Mouse (Mus musculus): ENCODE measurements at regions not wholly inside any gene's neighbourhood (a gene's known extent, or its start where the extent isn't known, plus 50 kb on each side); places are given as distances from the start of the nearest gene placed in this dataset.

GRCm38 (mm10) chr4:4708261-4708660 is 84.9 kb downstream of the Impad1 start:
- peak; percentile 9 for DNase-seq (ENCODE audit: low spot score)
- Histone ChIP-seq H3K4me3 (ENCODE audit: low read depth, low read length) (no peak overlapping the region), H3K27me3 (replicated peaks; ENCODE audit: insufficient read depth, low read length) (no peaks in the 10 kb centered on the region), H3K9me3 (ENCODE audit: low read length) (no peaks in the 10 kb centered on the region), H3K9ac (replicated peaks; ENCODE audit: low read depth) (no peak overlapping the region), H3K4me1 (ENCODE audit: insufficient read depth, low read depth, low read length) (no peaks in the 10 kb centered on the region), H3K4me2 (replicated peaks; ENCODE audit: low read depth, low read length) (no peak overlapping the region), H3K27ac (ENCODE audit: low read length) (no peak overlapping the region), H3K36me3 (ENCODE audit: insufficient read depth, low read length) (no peaks in the 10 kb centered on the region)
- peak; percentile 47; the same call in 1 of the 2 replicates for ATAC-seq
- WGBS: 2% methylated on average over 3 of the region's 3 CpGs
- TF ChIP-seq EP300 (IDR thresholded peaks at IDR 0.05) (peak; percentile 47; the same call in 1 of the 2 replicates), CTCF (IDR thresholded peaks at IDR 0.05) (no peak)

GRCm38 (mm10) chr4:4699102-4699501 is 94.1 kb downstream of the Impad1 start:
- ATAC-seq: no peak

GRCm38 (mm10) chr4:4695413-4695812 is 97.7 kb downstream of the Impad1 start:
- DNase-seq (ENCODE audit: low spot score) (no peak), ATAC-seq (no peak)
- 67% methylated on average over 1 of the region's 1 CpGs for WGBS
- H3K9ac ChIP-seq (replicated peaks; ENCODE audit: low read depth): no peak overlapping the region
- H3K4me3 ChIP-seq (ENCODE audit: low read depth, low read length): no peak overlapping the region
- no peaks in the 10 kb centered on the region for H3K9me3 ChIP-seq (ENCODE audit: low read length)
- H3K27ac ChIP-seq (ENCODE audit: low read length): no peak overlapping the region
- H3K36me3 ChIP-seq (ENCODE audit: insufficient read depth, low read length): no peaks in the 10 kb centered on the region
- H3K4me1 ChIP-seq (ENCODE audit: insufficient read depth, low read depth, low read length): no peaks in the 10 kb centered on the region
- no peaks in the 10 kb centered on the region for H3K27me3 ChIP-seq (replicated peaks; ENCODE audit: insufficient read depth, low read length)
- no peak overlapping the region for H3K4me2 ChIP-seq (replicated peaks; ENCODE audit: low read depth, low read length)
- TF ChIP-seq CTCF (IDR thresholded peaks at IDR 0.05): no peak
- TF ChIP-seq EP300 (IDR thresholded peaks at IDR 0.05): no peak

More at GRCm38 (mm10) chr4:4699102-4699501, 94.1 kb downstream of the Impad1 start:
- Histone ChIP-seq H3K4me1 (ENCODE audit: insufficient read depth, low read depth, low read length) (no peaks in the 10 kb centered on the region), H3K9me3 (ENCODE audit: low read length) (no peaks in the 10 kb centered on the region), H3K9ac (replicated peaks; ENCODE audit: low read depth) (no peak overlapping the region), H3K4me3 (ENCODE audit: low read depth, low read length) (no peak overlapping the region), H3K27ac (ENCODE audit: low read length) (no peak overlapping the region), H3K4me2 (replicated peaks; ENCODE audit: low read depth, low read length) (no peak overlapping the region), H3K27me3 (replicated peaks; ENCODE audit: insufficient read depth, low read length) (no peaks in the 10 kb centered on the region), H3K36me3 (ENCODE audit: insufficient read depth, low read length) (no peaks in the 10 kb centered on the region)
- TF ChIP-seq EP300 (IDR thresholded peaks at IDR 0.05) (no peak), CTCF (IDR thresholded peaks at IDR 0.05) (no peak)
- WGBS: 62% methylated on average over 2 of the region's 2 CpGs
- no peak for DNase-seq (ENCODE audit: low spot score)

GRCm38 (mm10) chr4:4686920-4687319 is 106.2 kb downstream of the Impad1 start:
- Histone ChIP-seq H3K36me3 (ENCODE audit: insufficient read depth, low read length) (no peaks in the 10 kb centered on the region), H3K4me1 (ENCODE audit: insufficient read depth, low read depth, low read length) (no peaks in the 10 kb centered on the region), H3K27ac (ENCODE audit: low read length) (no peak overlapping the region), H3K4me2 (replicated peaks; ENCODE audit: low read depth, low read length) (no peak overlapping the region), H3K9ac (replicated peaks; ENCODE audit: low read depth) (no peak overlapping the region), H3K9me3 (ENCODE audit: low read length) (no peaks in the 10 kb centered on the region), H3K4me3 (ENCODE audit: low read depth, low read length) (no peak overlapping the region), H3K27me3 (replicated peaks; ENCODE audit: insufficient read depth, low read length) (no peaks in the 10 kb centered on the region)
- ATAC-seq (no peak), DNase-seq (ENCODE audit: low spot score) (no peak)
- TF ChIP-seq EP300 (IDR thresholded peaks at IDR 0.05) (no peak), CTCF (IDR thresholded peaks at IDR 0.05) (no peak)
- WGBS: 20% methylated on average over 4 of the region's 4 CpGs

- Histone ChIP-seq H3K4me1 (ENCODE audit: insufficient read depth, low read depth, low read length) (no peaks in the 10 kb centered on the region), H3K4me2 (replicated peaks; ENCODE audit: low read depth, low read length) (no peak overlapping the region), H3K27me3 (replicated peaks; ENCODE audit: insufficient read depth, low read length) (no peaks in the 10 kb centered on the region), H3K9me3 (ENCODE audit: low read length) (no peaks in the 10 kb centered on the region), H3K9ac (replicated peaks; ENCODE audit: low read depth) (no peak overlapping the region), H3K4me3 (ENCODE audit: low read depth, low read length) (no peak overlapping the region), H3K36me3 (ENCODE audit: insufficient read depth, low read length) (no peaks in the 10 kb centered on the region), H3K27ac (ENCODE audit: low read length) (no peak overlapping the region)
- TF ChIP-seq EP300 (IDR thresholded peaks at IDR 0.05) (no peak), CTCF (IDR thresholded peaks at IDR 0.05) (no peak)
- DNase-seq (ENCODE audit: low spot score): no peak
- ATAC-seq: no peak
These were observed 118.5 kb downstream of the Impad1 start for GRCm38 (mm10) chr4:4674607-4675006.

- TF ChIP-seq EP300 (IDR thresholded peaks at IDR 0.05) (no peak), CTCF (IDR thresholded peaks at IDR 0.05) (no peak)
- WGBS: 20% methylated on average over 1 of the region's 1 CpGs
- no peaks in the 10 kb centered on the region for H3K4me1 ChIP-seq (ENCODE audit: insufficient read depth, low read depth, low read length)
- H3K36me3 ChIP-seq (ENCODE audit: insufficient read depth, low read length): no peaks in the 10 kb centered on the region
- no peak overlapping the region for H3K27ac ChIP-seq (ENCODE audit: low read length)
- H3K9me3 ChIP-seq (ENCODE audit: low read length): no peaks in the 10 kb centered on the region
- no peak overlapping the region for H3K9ac ChIP-seq (replicated peaks; ENCODE audit: low read depth)
- no peak overlapping the region for H3K4me2 ChIP-seq (replicated peaks; ENCODE audit: low read depth, low read length)
- no peak overlapping the region for H3K4me3 ChIP-seq (ENCODE audit: low read depth, low read length)
- DNase-seq (ENCODE audit: low spot score) (peak; percentile 21), ATAC-seq (no peak)
- H3K27me3 ChIP-seq (replicated peaks; ENCODE audit: insufficient read depth, low read length): no peaks in the 10 kb centered on the region
These were observed 142.9 kb downstream of the Impad1 start for GRCm38 (mm10) chr4:4650251-4650650.

GRCm38 (mm10) chr4:4645264-4645663 is 147.9 kb downstream of the Impad1 start:
- DNase-seq (ENCODE audit: low spot score) (peak; percentile 6), ATAC-seq (no peak)
- H3K4me1 ChIP-seq (ENCODE audit: insufficient read depth, low read depth, low read length): no peaks in the 10 kb centered on the region
- no peak overlapping the region for H3K27ac ChIP-seq (ENCODE audit: low read length)
- H3K36me3 ChIP-seq (ENCODE audit: insufficient read depth, low read length): no peaks in the 10 kb centered on the region
- WGBS: 83% methylated on average over 1 of the region's 1 CpGs
- H3K9ac ChIP-seq (replicated peaks; ENCODE audit: low read depth): no peak overlapping the region
- no peaks in the 10 kb centered on the region for H3K27me3 ChIP-seq (replicated peaks; ENCODE audit: insufficient read depth, low read length)
- no peak overlapping the region for H3K4me3 ChIP-seq (ENCODE audit: low read depth, low read length)
- no peak for TF ChIP-seq CTCF (IDR thresholded peaks at IDR 0.05)
- no peak for TF ChIP-seq EP300 (IDR thresholded peaks at IDR 0.05)
- H3K4me2 ChIP-seq (replicated peaks; ENCODE audit: low read depth, low read length): no peak overlapping the region
- no peaks in the 10 kb centered on the region for H3K9me3 ChIP-seq (ENCODE audit: low read length)
